8 mouse cellular contexts compared by ENCODE assay signal in genomic region chr11:69419813-69420553, GRCm38 (mm10). TPM values are rescaled to one million over a fixed set of nuclear protein-coding genes. Genes with fewer than 3 reads are reported as not detected.
DNase-seq lines count a peak whose midpoint lies in the region; ATAC-seq and TF ChIP-seq lines count a peak whose summit lies in the region.

No protein-coding gene starts in this region.

- peaks cover 51% of the 10 kb centered on the region for H3K4me1 ChIP-seq in forebrain, embryonic 12.5 days
- H3K4me1 ChIP-seq in hindbrain, embryonic 15.5 days (replicated peaks) = peaks cover 49% of the 10 kb centered on the region
- H3K4me1 ChIP-seq in liver, embryonic 11.5 days (replicated peaks; ENCODE audit: control insufficient read depth, insufficient read depth, low read length) = peaks cover 49% of the 10 kb centered on the region

- no peaks in the 10 kb centered on the region for H3K36me3 ChIP-seq in forebrain, embryonic 12.5 days (replicated peaks)
- H3K36me3 ChIP-seq in hindbrain, embryonic 15.5 days = no peaks in the 10 kb centered on the region
- H3K36me3 ChIP-seq in liver, embryonic 11.5 days (ENCODE audit: control insufficient read depth, insufficient read depth, low read length) = no peaks in the 10 kb centered on the region
- H3K36me3 ChIP-seq in myocyte (ENCODE audit: control insufficient read depth, insufficient read depth) = no peaks in the 10 kb centered on the region

- no peak for ATAC-seq in forebrain, embryonic 12.5 days (ENCODE audit: low FRiP score)
- no peak for ATAC-seq in hindbrain, embryonic 15.5 days (ENCODE audit: low FRiP score, low read depth)
- peak; percentile 70 for ATAC-seq in liver, embryonic 11.5 days (replicated peaks; ENCODE audit: low FRiP score)

- H3K79me2 ChIP-seq in myocyte (ENCODE audit: control insufficient read depth, insufficient read depth) = no peaks in the 10 kb centered on the region

- H3K9me3 ChIP-seq in forebrain, embryonic 12.5 days = no peaks in the 10 kb centered on the region
- no peaks in the 10 kb centered on the region for H3K9me3 ChIP-seq in hindbrain, embryonic 15.5 days
- H3K9me3 ChIP-seq in liver, embryonic 11.5 days (ENCODE audit: control insufficient read depth, low read length) = no peaks in the 10 kb centered on the region

- H3K27me3 ChIP-seq in forebrain, embryonic 12.5 days = peaks cover 38% of the 10 kb centered on the region
- peaks cover 28% of the 10 kb centered on the region for H3K27me3 ChIP-seq in hindbrain, embryonic 15.5 days
- H3K27me3 ChIP-seq in liver, embryonic 11.5 days (replicated peaks; ENCODE audit: control insufficient read depth, insufficient read depth, low read length) = peaks cover 28% of the 10 kb centered on the region
- peaks cover 17% of the 10 kb centered on the region for H3K27me3 ChIP-seq in myocyte (ENCODE audit: control insufficient read depth, insufficient read depth, insufficient read length)

- H3K9ac ChIP-seq in forebrain, embryonic 12.5 days = peak overlapping the region; percentile 53
- H3K9ac ChIP-seq in hindbrain, embryonic 15.5 days = peak overlapping the region; percentile 17; the same call in 1 of the 2 replicates
- peak overlapping the region; percentile 59 for H3K9ac ChIP-seq in liver, embryonic 11.5 days (ENCODE audit: low read depth, low read length)

- DNase-seq in adrenal gland, adult (ENCODE audit: inconsistent age in 2 of 2, low spot score in 1 of 2) = peak; percentile 77 to 93
- no peak for DNase-seq in adrenal gland, adult 18-20 months (ENCODE audit: low spot score in 2 of 2)
- peak; percentile 75 for DNase-seq in adrenal gland, postnatal 25 days
- peak; percentile 80 for DNase-seq in liver, embryonic 11.5 days (ENCODE audit: low spot score)
- no peak for DNase-seq in left cerebral cortex, postnatal 4 days

- no peak overlapping the region for H3ac ChIP-seq in myocyte (ENCODE audit: control insufficient read depth, insufficient read length)

- peak overlapping the region; percentile 95 for H3K4me2 ChIP-seq in forebrain, embryonic 12.5 days
- peak overlapping the region; percentile 96 for H3K4me2 ChIP-seq in hindbrain, embryonic 15.5 days
- peak overlapping the region; percentile 93 for H3K4me2 ChIP-seq in liver, embryonic 11.5 days
- peak overlapping the region; percentile 99 for H3K4me2 ChIP-seq in myocyte (ENCODE audit: low read depth)

- peak overlapping the region; percentile 99; the same call in 1 of the 2 replicates for H3K27ac ChIP-seq in forebrain, embryonic 12.5 days
- H3K27ac ChIP-seq in hindbrain, embryonic 15.5 days (replicated peaks) = peak overlapping the region; percentile 98
- H3K27ac ChIP-seq in liver, embryonic 11.5 days (ENCODE audit: low read depth, low read length) = peak overlapping the region; percentile 96

- under 1% methylated on average over 31 of the region's 31 CpGs for WGBS in forebrain, embryonic 12.5 days
- WGBS in hindbrain, embryonic 15.5 days = under 1% methylated on average over 31 of the region's 31 CpGs
- under 1% methylated on average over 31 of the region's 31 CpGs for WGBS in liver, embryonic 11.5 days

- intact Hi-C loops in left cerebral cortex, postnatal 4 days (cut with DNase I) = no loop called here

- peak overlapping the region; percentile 66 for H3K4me3 ChIP-seq in forebrain, embryonic 12.5 days (replicated peaks)
- H3K4me3 ChIP-seq in hindbrain, embryonic 15.5 days = peak overlapping the region; percentile 65
- peak overlapping the region; percentile 58 for H3K4me3 ChIP-seq in liver, embryonic 11.5 days (ENCODE audit: low read depth, low read length)
- H3K4me3 ChIP-seq in myocyte = peak overlapping the region; percentile 100

- TF ChIP-seq POLR2A in myocyte (IDR thresholded peaks at IDR 0.05; ENCODE audit: insufficient read length, low read depth) = no peak

TF ChIP-seq in myocyte, 11 proteins besides CTCF, POLR2A, EP300 and RAD21:
- TF ChIP-seq USF1 (IDR thresholded peaks at IDR 0.05; ENCODE audit: low read depth) (no peak), POLR2AphosphoS2 (IDR thresholded peaks at IDR 0.05; ENCODE audit: insufficient read length, low read depth) (peak; percentile 61)
TF ChIP-seq in myocyte: peak in this region for 1.

RNA-seq across cellular contexts. Expression of gene Kdm6b, which starts 6.5 kb away (rescaled TPM):
- 10 to 100 TPM; 32.7 to 34.8 TPM for total RNA-seq in adrenal gland, adult 18-20 months (2021)
- total RNA-seq in adrenal gland, postnatal 25 days (2021) = 45.1 and 46.2 TPM in 2 replicates
- polyA plus RNA-seq in forebrain, embryonic 12.5 days (2016; fragmentation: Nextera tagmentation; extraction: Ambion mirVana) = 50.8 and 53.3 TPM in 2 replicates
- 33.7 and 34.9 TPM in 2 replicates for polyA plus RNA-seq in hindbrain, embryonic 15.5 days (2015; fragmentation: Nextera tagmentation; extraction: Ambion mirVana)
- 15.4 and 17.4 TPM in 2 replicates for polyA plus RNA-seq in liver, embryonic 11.5 days (2014; fragmentation: Nextera tagmentation; extraction: Ambion mirVana)
- polyA plus RNA-seq in myocyte (2012; fragmentation: generic; extraction: Trizol) = 31.0 TPM
- total RNA-seq in left cerebral cortex, postnatal 4 days (2021) = 10 to 100 TPM; 77.2 to 85.8 TPM

RNA-seq across cellular contexts. Expression of gene Tmem88, which starts 21.9 kb away (rescaled TPM):
- total RNA-seq in adrenal gland, adult 18-20 months (2021) = 1 to 10 TPM; 7.9 to 8.8 TPM
- 13.9 and 16.9 TPM in 2 replicates for total RNA-seq in adrenal gland, postnatal 25 days (2021)
- 9.1 and 11.2 TPM in 2 replicates for polyA plus RNA-seq in forebrain, embryonic 12.5 days (2016; fragmentation: Nextera tagmentation; extraction: Ambion mirVana)
- 6.8 and 7.2 TPM in 2 replicates for polyA plus RNA-seq in hindbrain, embryonic 15.5 days (2015; fragmentation: Nextera tagmentation; extraction: Ambion mirVana)
- polyA plus RNA-seq in liver, embryonic 11.5 days (2014; fragmentation: Nextera tagmentation; extraction: Ambion mirVana) = 20.4 and 26.2 TPM in 2 replicates
- polyA plus RNA-seq in myocyte (2012; fragmentation: generic; extraction: Trizol) = 0.16 TPM
- 1 to 10 TPM; 3.1 to 4.2 TPM for total RNA-seq in left cerebral cortex, postnatal 4 days (2021)

RNA-seq across cellular contexts. Expression of gene Cyb5d1, which starts 24.6 kb away (rescaled TPM):
- 10 to 100 TPM; 41.3 to 50.2 TPM for total RNA-seq in adrenal gland, adult 18-20 months (2021)
- total RNA-seq in adrenal gland, postnatal 25 days (2021) = 43.5 and 51.0 TPM in 2 replicates
- polyA plus RNA-seq in forebrain, embryonic 12.5 days (2016; fragmentation: Nextera tagmentation; extraction: Ambion mirVana) = 55.0 and 60.9 TPM in 2 replicates
- polyA plus RNA-seq in hindbrain, embryonic 15.5 days (2015; fragmentation: Nextera tagmentation; extraction: Ambion mirVana) = 30.6 and 33.5 TPM in 2 replicates
- 19.7 and 19.9 TPM in 2 replicates for polyA plus RNA-seq in liver, embryonic 11.5 days (2014; fragmentation: Nextera tagmentation; extraction: Ambion mirVana)
- 23.0 TPM for polyA plus RNA-seq in myocyte (2012; fragmentation: generic; extraction: Trizol)
- total RNA-seq in left cerebral cortex, postnatal 4 days (2021) = 10 to 100 TPM; 36.3 to 41.1 TPM

RNA-seq across cellular contexts. Expression of gene Naa38, which starts 24.7 kb away (rescaled TPM):
- total RNA-seq in adrenal gland, adult 18-20 months (2021) = 100 to 1,000 TPM; 139 to 162 TPM
- total RNA-seq in adrenal gland, postnatal 25 days (2021) = 127 and 149 TPM in 2 replicates
- 91.7 and 103 TPM in 2 replicates for polyA plus RNA-seq in forebrain, embryonic 12.5 days (2016; fragmentation: Nextera tagmentation; extraction: Ambion mirVana)
- polyA plus RNA-seq in hindbrain, embryonic 15.5 days (2015; fragmentation: Nextera tagmentation; extraction: Ambion mirVana) = 109 and 121 TPM in 2 replicates
- polyA plus RNA-seq in liver, embryonic 11.5 days (2014; fragmentation: Nextera tagmentation; extraction: Ambion mirVana) = 151 and 178 TPM in 2 replicates
- polyA plus RNA-seq in myocyte (2012; fragmentation: generic; extraction: Trizol) = 126 TPM
- 10 to 100 TPM; 60.2 to 63.9 TPM for total RNA-seq in left cerebral cortex, postnatal 4 days (2021)

RNA-seq across cellular contexts. Expression of gene Chd3, which starts 50.8 kb away (rescaled TPM):
- 100 to 1,000 TPM in 1 of 2 experiments, 10 to 100 TPM in 1; 87.6 to 109 TPM for total RNA-seq in adrenal gland, adult 18-20 months (2021)
- total RNA-seq in adrenal gland, postnatal 25 days (2021) = 105 and 111 TPM in 2 replicates
- 94.3 and 98.3 TPM in 2 replicates for polyA plus RNA-seq in forebrain, embryonic 12.5 days (2016; fragmentation: Nextera tagmentation; extraction: Ambion mirVana)
- polyA plus RNA-seq in hindbrain, embryonic 15.5 days (2015; fragmentation: Nextera tagmentation; extraction: Ambion mirVana) = 83.5 and 83.7 TPM in 2 replicates
- 13.8 and 17.1 TPM in 2 replicates for polyA plus RNA-seq in liver, embryonic 11.5 days (2014; fragmentation: Nextera tagmentation; extraction: Ambion mirVana)
- 148 TPM for polyA plus RNA-seq in myocyte (2012; fragmentation: generic; extraction: Trizol)
- total RNA-seq in left cerebral cortex, postnatal 4 days (2021) = 100 to 1,000 TPM; 552 to 572 TPM

Comparison
In these comparisons a context has a peak if more than half of its experiments do, and no peak if none do; other contexts are left out.
1. DNase-seq: peak in adrenal gland, adult (2 of 2), adrenal gland, postnatal 25 days (single experiment) and liver, embryonic 11.5 days (single experiment); none in adrenal gland, adult 18-20 months (0 of 2) and left cerebral cortex, postnatal 4 days (single experiment).
2. Peak in every context shown above with its lines, with median percentiles within 50 percentile points of each other: H3K27ac ChIP-seq, H3K4me2 ChIP-seq, H3K4me3 ChIP-seq and H3K9ac ChIP-seq.